ENCODE assay signal across 8 mouse cellular contexts in the genomic region with DNA sequence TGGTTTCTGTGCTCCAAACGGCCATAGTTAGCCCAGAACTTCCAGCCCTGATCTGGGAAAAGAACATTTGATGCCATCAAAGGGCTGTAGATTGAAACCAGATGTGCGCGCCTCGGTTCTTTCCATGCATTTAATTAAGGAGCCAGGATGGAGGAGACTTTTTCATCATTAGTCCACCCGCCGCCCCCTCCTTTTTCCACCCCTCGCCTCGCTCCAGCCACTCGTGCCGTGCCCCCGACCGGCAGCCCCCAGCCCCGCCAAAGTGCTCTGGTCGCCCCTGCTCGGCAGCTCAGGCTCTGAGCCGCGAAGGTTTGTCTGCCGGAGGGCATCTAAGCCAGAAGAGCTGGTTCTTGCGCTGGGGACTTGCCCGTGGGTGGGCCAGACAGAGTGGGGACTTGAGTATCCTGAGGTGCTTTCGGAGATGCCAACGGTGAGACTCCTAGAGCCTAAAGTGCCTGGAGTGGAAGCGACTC. TPM values are rescaled to one million over a fixed set of nuclear protein-coding genes. Genes with fewer than 3 reads are reported as not detected.
DNase-seq lines count a peak whose midpoint lies in the region; ATAC-seq lines count a peak whose summit lies in the region.
"Had no signal": no experiment of that assay in that cellular context is flagged by ENCODE, and none has a peak within 500 bp of the region (broad histone marks: within the 10 kb centered on the region; RNA-seq: fewer than 3 reads in every experiment).

No protein-coding gene starts in this region.

- H3K4me3 ChIP-seq in megakaryocyte, embryonic 14.5 days (replicated peaks), result peak overlapping the region; percentile 80
- H3K4me3 ChIP-seq in forebrain, embryonic 14.5 days (ENCODE audit: low read depth, low read length), result peak overlapping the region; percentile 55
- peak overlapping the region; percentile 27 for H3K4me3 ChIP-seq in liver, embryonic 13.5 days (replicated peaks)

- H3K9ac ChIP-seq in forebrain, embryonic 14.5 days (ENCODE audit: low read length), result no peak overlapping the region; the same call in 1 of the 2 replicates
- H3K9ac ChIP-seq in liver, embryonic 13.5 days, result no peak overlapping the region

- no peaks in the 10 kb centered on the region for H3K9me3 ChIP-seq in megakaryocyte, embryonic 14.5 days
- H3K9me3 ChIP-seq in forebrain, embryonic 14.5 days (replicated peaks; ENCODE audit: control insufficient read depth, low read length), result no peaks in the 10 kb centered on the region
- H3K9me3 ChIP-seq in liver, embryonic 13.5 days (replicated peaks), result no peaks in the 10 kb centered on the region

- H3K4me2 ChIP-seq in forebrain, embryonic 14.5 days (ENCODE audit: low read length), result peak overlapping the region; percentile 95
- peak overlapping the region; percentile 59 for H3K4me2 ChIP-seq in liver, embryonic 13.5 days

- 2% methylated on average over 23 of the region's 23 CpGs for WGBS in forebrain, embryonic 14.5 days
- 3% methylated on average over 23 of the region's 23 CpGs for WGBS in liver, embryonic 13.5 days (ENCODE audit: insufficient replicate concordance)

- DNase-seq in forebrain, embryonic 14.5 days (ENCODE audit: low spot score), result no peak
- DNase-seq in liver, embryonic 13.5 days, result no peak
- no peak for DNase-seq in thymus, postnatal 4 days
- no peak for DNase-seq in c-Kit-positive CD71-positive TER-119-positive erythroid progenitor cells, embryonic 14.5 days (ENCODE audit: low spot score)
- no peak for DNase-seq in layer of hippocampus, postnatal 14 days (ENCODE audit: low spot score in 2 of 2)
- DNase-seq: adrenal gland, postnatal 10 days had no signal

- no peaks in the 10 kb centered on the region for H3K36me3 ChIP-seq in megakaryocyte, embryonic 14.5 days (replicated peaks; ENCODE audit: low read length)
- no peaks in the 10 kb centered on the region for H3K36me3 ChIP-seq in forebrain, embryonic 14.5 days (ENCODE audit: control insufficient read depth, insufficient read depth, low read length)
- H3K36me3 ChIP-seq in liver, embryonic 13.5 days, result no peaks in the 10 kb centered on the region

- H3K27ac ChIP-seq in forebrain, embryonic 14.5 days (ENCODE audit: low read depth, low read length), result no peak overlapping the region
- no peak overlapping the region for H3K27ac ChIP-seq in liver, embryonic 13.5 days

- H3K4me1 ChIP-seq in megakaryocyte, embryonic 14.5 days, result peaks cover 55% of the 10 kb centered on the region
- peaks cover 17% of the 10 kb centered on the region for H3K4me1 ChIP-seq in forebrain, embryonic 14.5 days (ENCODE audit: control insufficient read depth, insufficient read depth, low read length)
- no peaks in the 10 kb centered on the region for H3K4me1 ChIP-seq in liver, embryonic 13.5 days (replicated peaks)

- ATAC-seq in megakaryocyte, adult 5-6 weeks (ENCODE audit: poor library complexity, severe bottlenecking), result no peak
- ATAC-seq in forebrain, embryonic 14.5 days, result no peak
- no peak for ATAC-seq in liver, embryonic 13.5 days (ENCODE audit: low read depth)

- H3K27me3 ChIP-seq in megakaryocyte, embryonic 14.5 days (replicated peaks), result peaks cover 78% of the 10 kb centered on the region
- 0 out of 2 replicates have a peak, but pooled peaks cover 23% of the 10 kb centered on the region for H3K27me3 ChIP-seq in forebrain, embryonic 14.5 days (replicated peaks; ENCODE audit: control insufficient read depth, insufficient read depth, low read length)
- peaks cover 68% of the 10 kb centered on the region for H3K27me3 ChIP-seq in liver, embryonic 13.5 days

RNA-seq across cellular contexts. Expression of a gene that starts 1.4 kb away (rescaled TPM):
- polyA plus RNA-seq in megakaryocyte, embryonic 14.5 days (2012; ENCODE audit: insufficient read depth, low replicate concordance), result not detected in 2 replicates
- 0.09 and 0.16 TPM in 2 replicates for total RNA-seq in megakaryocyte, adult 5-6 weeks (2015)
- 0.04 and 0.11 TPM in 2 replicates for total RNA-seq in megakaryocyte, adult 5-6 weeks (2017)
- polyA plus RNA-seq in forebrain, embryonic 14.5 days (2014; fragmentation: Nextera tagmentation; extraction: Ambion mirVana), result 4.7 and 5.1 TPM in 2 replicates
- 0.25 and 0.48 TPM in 2 replicates for polyA plus RNA-seq in liver, embryonic 13.5 days (2015; fragmentation: Nextera tagmentation; extraction: Ambion mirVana)
- total RNA-seq in layer of hippocampus, postnatal 14 days (2021), result 1 to 10 TPM; 5.9 to 7.1 TPM

Comparison
In these comparisons a context has a peak if more than half of its experiments do, and no peak if none do; other contexts are left out.
1. H3K4me3 ChIP-seq: peak in every context shown above with its lines; median percentile 80 in megakaryocyte, embryonic 14.5 days; 55 in forebrain, embryonic 14.5 days; 27 in liver, embryonic 13.5 days.